Mouse (Mus musculus) layer of hippocampus, postnatal 10 days (tissue): Measurements from ENCODE around the gene Phc2. TPM values are rescaled to one million over a fixed set of nuclear protein-coding genes. Genes with fewer than 3 reads are reported as not detected.

Experiments
- DNase-seq, 2 experiments: peaks; one replicate each; pipeline ENCODE4 v3.0.0; 2021; ENCODE audit warnings: low spot score in 2 of 2
- total RNA-seq, 2 experiments: library from RNA; stranded (reverse); gene quantifications; 2 replicates each; pipeline ENCODE4 v1.2.3; 2021

The Phc2 gene
- total RNA-seq, 2 experiments from 2014 or later = 81.1 to 82.9 TPM

GRCm38 (mm10) chr4:128737137-128737589 lies 82.7 kb downstream of the Phc2 start:
- DNase-seq = no peak

GRCm38 (mm10) chr4:128737825-128738610 lies 83.5 kb downstream of the Phc2 start:
- DNase-seq = no peak

- no peak for DNase-seq
Observed at GRCm38 (mm10) chr4:128740878-128741277, 86.4 kb downstream of the Phc2 start.

GRCm38 (mm10) chr4:128741906-128742305 lies 87.4 kb downstream of the Phc2 start:
- DNase-seq = no peak

- no peak for DNase-seq
Observed at GRCm38 (mm10) chr4:128742379-128742970, 88.0 kb downstream of the Phc2 start.

GRCm38 (mm10) chr4:128743031-128743626 lies 88.6 kb downstream of the Phc2 start:
- no peak for DNase-seq

- DNase-seq = no peak
Observed at GRCm38 (mm10) chr4:128745160-128745559, 90.7 kb downstream of the Phc2 start.

GRCm38 (mm10) chr4:128747614-128748270 lies 93.2 kb downstream of the Phc2 start:
- DNase-seq = no peak

- no peak for DNase-seq
Observed at GRCm38 (mm10) chr4:128748309-128748708, 93.8 kb downstream of the Phc2 start.

- no peak for DNase-seq
Observed at GRCm38 (mm10) chr4:128751006-128751405, 96.5 kb downstream of the Phc2 start.

GRCm38 (mm10) chr4:128752031-128752757 lies 97.7 kb downstream of the Phc2 start:
- DNase-seq = no peak

- no peak for DNase-seq
Observed at GRCm38 (mm10) chr4:128753571-128753970, 99.1 kb downstream of the Phc2 start.

- no peak for DNase-seq
Observed at GRCm38 (mm10) chr4:128755064-128755463, 100.6 kb downstream of the Phc2 start, which contains the start of gene A3galt2. Gene A3galt2, plus strand, starts transcription at chr4:128755364.

- no peak for DNase-seq
Observed at GRCm38 (mm10) chr4:128755900-128756299, 101.4 kb downstream of the Phc2 start.

- DNase-seq = no peak
Observed at GRCm38 (mm10) chr4:128759214-128759613, 104.7 kb downstream of the Phc2 start.

- DNase-seq = no peak
Observed at GRCm38 (mm10) chr4:128760029-128760428, 105.5 kb downstream of the Phc2 start.

- no peak for DNase-seq
Observed at GRCm38 (mm10) chr4:128766929-128767328, 112.4 kb downstream of the Phc2 start.

GRCm38 (mm10) chr4:128768120-128768519 lies 113.6 kb downstream of the Phc2 start:
- DNase-seq = no peak

- DNase-seq = no peak
Observed at GRCm38 (mm10) chr4:128769569-128770355, 115.3 kb downstream of the Phc2 start.

- no peak for DNase-seq
Observed at GRCm38 (mm10) chr4:128770698-128771097, 116.2 kb downstream of the Phc2 start.
